Mouse (Mus musculus) limb, embryonic 10.5 days (tissue): ENCODE results near the gene Sptbn1. TPM values are rescaled to one million over a fixed set of nuclear protein-coding genes. Genes with fewer than 3 reads are reported as not detected.

Experiments used
- DNase-seq: peaks from one replicate; pipeline ENCODE4 v3.0.0-alpha.2; 2017; ENCODE audit warnings: low spot score
- H3K27ac ChIP-seq: fragments of 300-500 bp; sonication (generic); 2 replicates; pipeline ENCODE4 v1.5.1; 2016; ENCODE audit warnings: mild to moderate bottlenecking
- H3K27me3 ChIP-seq: fragments of 300-500 bp; sonication (generic); 2 replicates; pipeline ENCODE4 v1.6.1; 2016; ENCODE audit warnings: low read depth, mild to moderate bottlenecking; ENCODE audit not compliant: poor library complexity, severe bottlenecking
- H3K36me3 ChIP-seq: fragments of 300-500 bp; sonication (generic); 2 replicates; pipeline ENCODE4 v1.6.1; 2016; ENCODE audit warnings: mild to moderate bottlenecking, moderate library complexity
- H3K4me1 ChIP-seq: fragments of 300-500 bp; sonication (generic); 2 replicates; pipeline ENCODE4 v1.6.1; 2016
- H3K4me3 ChIP-seq: fragments of 300-500 bp; sonication (generic); 2 replicates; pipeline ENCODE4 v1.5.1; 2016; ENCODE audit warnings: mild to moderate bottlenecking, moderate library complexity
- H3K9me3 ChIP-seq: fragments of 300-500 bp; sonication (generic); replicated peaks from 2 replicates; pipeline ENCODE4 v1.6.1; 2016; ENCODE audit warnings: mild to moderate bottlenecking
- WGBS: fragments of 180-500 bp; shearing (Covaris S2); methylation state at CpG from one replicate; pipeline ENCODE4 v1.1.7; 2016; 5-methylcytosine and 5-hydroxymethylcytosine counted together
- polyA plus RNA-seq: library from polyadenylated mRNA; unstranded; fragments of >200 nt; fragmentation: Nextera tagmentation; extraction: Ambion mirVana; gene quantifications from 2 replicates; pipeline ENCODE4 v1.2.1, GENCODE M21; 2016

The Sptbn1 gene
- polyA plus RNA-seq, 1 experiment from 2014 or later: 64.1 TPM

- Histone ChIP-seq H3K27me3 (no peaks in the 10 kb centered on the region), H3K4me3 (no peak overlapping the region), H3K4me1 (0 out of 2 replicates have a peak, but pooled peaks cover 7% of the 10 kb centered on the region), H3K27ac (no peak overlapping the region), H3K9me3 (no peaks in the 10 kb centered on the region), H3K36me3 (0 out of 2 replicates have a peak, but pooled peaks cover 1% of the 10 kb centered on the region)
- DNase-seq: no peak
- 88% methylated on average over 1 of the region's 1 CpGs for WGBS
Measured at GRCm38 (mm10) chr11:30175623-30176022, 92.4 kb downstream of the Sptbn1 start.

GRCm38 (mm10) chr11:30171586-30172178, 96.3 kb downstream of the Sptbn1 start:
- 91% methylated on average over 4 of the region's 4 CpGs for WGBS
- H3K36me3 ChIP-seq: 0 out of 2 replicates have a peak, but pooled peaks cover 4% of the 10 kb centered on the region
- H3K27me3 ChIP-seq: no peaks in the 10 kb centered on the region
- no peaks in the 10 kb centered on the region for H3K9me3 ChIP-seq
- 0 out of 2 replicates have a peak, but pooled peaks cover 5% of the 10 kb centered on the region for H3K4me1 ChIP-seq
- DNase-seq: no peak
- H3K4me3 ChIP-seq: no peak overlapping the region
- no peak overlapping the region for H3K27ac ChIP-seq

- H3K9me3 ChIP-seq: no peaks in the 10 kb centered on the region
- 0 out of 2 replicates have a peak, but pooled peaks cover under 1% of the 10 kb centered on the region for H3K4me1 ChIP-seq
- H3K36me3 ChIP-seq: 0 out of 2 replicates have a peak, but pooled peaks cover 4% of the 10 kb centered on the region
- no peak overlapping the region for H3K27ac ChIP-seq
- 90% methylated on average over 5 of the region's 5 CpGs for whole genome bisulfite sequencing
- H3K4me3 ChIP-seq: no peak overlapping the region
- DNase-seq: no peak
- H3K27me3 ChIP-seq: no peaks in the 10 kb centered on the region
Measured at GRCm38 (mm10) chr11:30171184-30171583, 96.8 kb downstream of the Sptbn1 start.

GRCm38 (mm10) chr11:30166551-30166922, 101.4 kb downstream of the Sptbn1 start:
- WGBS: 77% methylated on average over 4 of the region's 4 CpGs
- no peak overlapping the region for H3K27ac ChIP-seq
- no peak for DNase-seq
- no peaks in the 10 kb centered on the region for H3K27me3 ChIP-seq
- H3K9me3 ChIP-seq: no peaks in the 10 kb centered on the region
- H3K4me1 ChIP-seq: no peaks in the 10 kb centered on the region
- H3K36me3 ChIP-seq: peaks cover 4% of the 10 kb centered on the region; the same call in 1 of the 2 replicates
- no peak overlapping the region for H3K4me3 ChIP-seq

GRCm38 (mm10) chr11:30165861-30166550, 102.0 kb downstream of the Sptbn1 start:
- 53% methylated on average over 5 of the region's 5 CpGs for WGBS
- Histone ChIP-seq H3K27ac (no peak overlapping the region), H3K9me3 (no peaks in the 10 kb centered on the region), H3K4me1 (no peaks in the 10 kb centered on the region), H3K4me3 (no peak overlapping the region), H3K36me3 (peaks cover 7% of the 10 kb centered on the region; the same call in 1 of the 2 replicates), H3K27me3 (no peaks in the 10 kb centered on the region)
- no peak for DNase-seq

GRCm38 (mm10) chr11:30164515-30165214, 103.3 kb downstream of the Sptbn1 start:
- Histone ChIP-seq H3K4me3 (no peak overlapping the region), H3K9me3 (no peaks in the 10 kb centered on the region), H3K27me3 (no peaks in the 10 kb centered on the region), H3K4me1 (no peaks in the 10 kb centered on the region), H3K36me3 (peaks cover 8% of the 10 kb centered on the region; the same call in 1 of the 2 replicates), H3K27ac (no peak overlapping the region)
- no peak for DNase-seq
- 73% methylated on average over 5 of the region's 5 CpGs for WGBS

GRCm38 (mm10) chr11:30163870-30164269, 104.1 kb downstream of the Sptbn1 start:
- 86% methylated on average over 1 of the region's 1 CpGs for WGBS
- Histone ChIP-seq H3K27ac (no peak overlapping the region), H3K36me3 (peaks cover 15% of the 10 kb centered on the region), H3K9me3 (no peaks in the 10 kb centered on the region), H3K27me3 (no peaks in the 10 kb centered on the region), H3K4me1 (no peaks in the 10 kb centered on the region), H3K4me3 (no peak overlapping the region)
- no peak for DNase-seq

- Histone ChIP-seq H3K27ac (no peak overlapping the region), H3K4me3 (no peak overlapping the region), H3K27me3 (no peaks in the 10 kb centered on the region), H3K4me1 (no peaks in the 10 kb centered on the region), H3K36me3 (peaks cover 23% of the 10 kb centered on the region), H3K9me3 (no peaks in the 10 kb centered on the region)
- WGBS: 86% methylated on average over 4 of the region's 4 CpGs
- no peak for DNase-seq
Measured at GRCm38 (mm10) chr11:30163081-30163480, 104.9 kb downstream of the Sptbn1 start.

GRCm38 (mm10) chr11:30161744-30162143, 106.2 kb downstream of the Sptbn1 start:
- DNase-seq: no peak
- Histone ChIP-seq H3K9me3 (no peaks in the 10 kb centered on the region), H3K27ac (no peak overlapping the region), H3K36me3 (peaks cover 30% of the 10 kb centered on the region), H3K4me1 (no peaks in the 10 kb centered on the region), H3K4me3 (no peak overlapping the region), H3K27me3 (no peaks in the 10 kb centered on the region)
- 77% methylated on average over 1 of the region's 1 CpGs for WGBS

GRCm38 (mm10) chr11:30161173-30161650, 106.8 kb downstream of the Sptbn1 start:
- no peaks in the 10 kb centered on the region for H3K27me3 ChIP-seq
- H3K4me3 ChIP-seq: no peak overlapping the region
- H3K27ac ChIP-seq: no peak overlapping the region
- 46% methylated on average over 6 of the region's 6 CpGs for WGBS
- H3K9me3 ChIP-seq: no peaks in the 10 kb centered on the region
- no peak for DNase-seq
- no peaks in the 10 kb centered on the region for H3K4me1 ChIP-seq
- H3K36me3 ChIP-seq: peaks cover 30% of the 10 kb centered on the region

GRCm38 (mm10) chr11:30160625-30161172, 107.3 kb downstream of the Sptbn1 start:
- 87% methylated on average over 4 of the region's 4 CpGs for WGBS
- Histone ChIP-seq H3K9me3 (no peaks in the 10 kb centered on the region), H3K4me1 (no peaks in the 10 kb centered on the region), H3K27ac (no peak overlapping the region), H3K36me3 (peaks cover 30% of the 10 kb centered on the region), H3K27me3 (no peaks in the 10 kb centered on the region), H3K4me3 (no peak overlapping the region)
- DNase-seq: no peak

GRCm38 (mm10) chr11:30159545-30160255, 108.3 kb downstream of the Sptbn1 start:
- H3K27ac ChIP-seq: no peak overlapping the region
- no peaks in the 10 kb centered on the region for H3K27me3 ChIP-seq
- 90% methylated on average over 4 of the region's 4 CpGs for WGBS
- H3K36me3 ChIP-seq: peaks cover 30% of the 10 kb centered on the region
- H3K4me3 ChIP-seq: no peak overlapping the region
- no peaks in the 10 kb centered on the region for H3K4me1 ChIP-seq
- DNase-seq: no peak
- no peaks in the 10 kb centered on the region for H3K9me3 ChIP-seq
